Mouse (Mus musculus) intestine, postnatal 0 days (tissue): ENCODE measurements around the gene Dscaml1. TPM values are rescaled to one million over a fixed set of nuclear protein-coding genes. Genes with fewer than 3 reads are reported as not detected.

Experiments used
- ATAC-seq: fragments of 200-750 bp; cut with Nextera tagmentation; 2 replicates; pipeline ENCODE4 v1.8.0; 2017; ENCODE audit warnings: mild to moderate bottlenecking, moderate TSS enrichment, moderate library complexity
- H3K27ac ChIP-seq: fragments of 300-500 bp; sonication (generic); 2 replicates; pipeline ENCODE4 v1.5.1; 2014; ENCODE audit warnings: mild to moderate bottlenecking, low read depth, low read length, moderate library complexity
- H3K27me3 ChIP-seq: fragments of 300-500 bp; sonication (generic); replicated peaks from 2 replicates; pipeline ENCODE4 v1.6.1; 2014; ENCODE audit warnings: low read length, mixed read lengths; ENCODE audit not compliant: control insufficient read depth, insufficient read depth
- H3K36me3 ChIP-seq: fragments of 300-500 bp; sonication (generic); 2 replicates; pipeline ENCODE4 v1.6.1; 2014; ENCODE audit warnings: mild to moderate bottlenecking, moderate library complexity; ENCODE audit not compliant: control insufficient read depth, insufficient read depth
- H3K4me1 ChIP-seq: fragments of 300-500 bp; sonication (generic); replicated peaks from 2 replicates; pipeline ENCODE4 v1.6.1; 2014; ENCODE audit warnings: antibody characterized with exemption, low read length, mixed read lengths; ENCODE audit not compliant: control insufficient read depth, insufficient read depth
- H3K4me2 ChIP-seq: fragments of 300-500 bp; sonication (generic); replicated peaks from 2 replicates; pipeline ENCODE4 v1.6.1; 2014; ENCODE audit warnings: low read depth, mild to moderate bottlenecking, moderate library complexity
- H3K4me3 ChIP-seq: fragments of 300-500 bp; sonication (generic); 2 replicates; pipeline ENCODE4 v1.5.1; 2014; ENCODE audit warnings: low read depth, low read length
- H3K9ac ChIP-seq: fragments of 300-500 bp; sonication (generic); 2 replicates; pipeline ENCODE4 v1.6.1; 2014; ENCODE audit warnings: mild to moderate bottlenecking, low read depth, low read length
- H3K9me3 ChIP-seq: fragments of 300-500 bp; sonication (generic); 2 replicates; pipeline ENCODE4 v1.6.1; 2016; ENCODE audit warnings: mixed run types; ENCODE audit not compliant: control insufficient read depth
- CTCF ChIP-seq: sonication (generic); IDR thresholded peaks from 2 replicates; pipeline ENCODE4 v1.5.1; 2016; ENCODE audit warnings: low read depth, mild to moderate bottlenecking, control low read depth, antibody characterized with exemption, moderate library complexity
- WGBS: fragments of 180-500 bp; shearing (Covaris S2); extraction: QIAGEN DNeasy Blood & Tissue Kit; methylation state at CpG from one replicate; pipeline ENCODE4 v1.1.7; 2014; 5-methylcytosine and 5-hydroxymethylcytosine counted together
- polyA plus RNA-seq: library from polyadenylated mRNA; unstranded; fragments of >200 nt; fragmentation: Nextera tagmentation; extraction: Ambion mirVana; gene quantifications from 2 replicates; pipeline ENCODE4 v1.2.1, GENCODE M21; 2015

Dscaml1 gene
- polyA plus RNA-seq, 1 experiment from 2014 or later: 0.09 TPM

GRCm38 (mm10) chr9:45386698-45387097 lies 39.7 kb upstream of the Dscaml1 start:
- Histone ChIP-seq H3K36me3 (no peaks in the 10 kb centered on the region), H3K9ac (no peak overlapping the region), H3K27me3 (no peaks in the 10 kb centered on the region), H3K4me1 (no peaks in the 10 kb centered on the region), H3K27ac (no peak overlapping the region), H3K4me3 (no peak overlapping the region), H3K9me3 (no peaks in the 10 kb centered on the region), H3K4me2 (no peak overlapping the region)
- no peak for TF ChIP-seq CTCF
- no peak for ATAC-seq
- 77% methylated on average over 5 of the region's 5 CpGs for WGBS

- H3K9me3 ChIP-seq: no peaks in the 10 kb centered on the region
Observed at GRCm38 (mm10) chr9:45388385-45388994, 37.9 kb upstream of the Dscaml1 start.

GRCm38 (mm10) chr9:45389596-45389995 lies 36.8 kb upstream of the Dscaml1 start:
- H3K4me2 ChIP-seq: no peak overlapping the region
- H3K9ac ChIP-seq: no peak overlapping the region

More at GRCm38 (mm10) chr9:45388385-45388994, 37.9 kb upstream of the Dscaml1 start:
- Histone ChIP-seq H3K4me3 (no peak overlapping the region), H3K4me2 (no peak overlapping the region), H3K27me3 (no peaks in the 10 kb centered on the region), H3K9ac (no peak overlapping the region), H3K27ac (no peak overlapping the region), H3K36me3 (no peaks in the 10 kb centered on the region), H3K4me1 (no peaks in the 10 kb centered on the region)
- peak; percentile 60; the same call in 1 of the 2 replicates for ATAC-seq
- TF ChIP-seq CTCF: peak; percentile 99
- 44% methylated on average over 12 of the region's 12 CpGs for WGBS

GRCm38 (mm10) chr9:45391299-45391698 lies 35.1 kb upstream of the Dscaml1 start:
- no peak for ATAC-seq
- H3K4me3 ChIP-seq: no peak overlapping the region
- no peaks in the 10 kb centered on the region for H3K4me1 ChIP-seq
- no peak overlapping the region for H3K9ac ChIP-seq
- WGBS: 63% methylated on average over 7 of the region's 7 CpGs
- H3K27ac ChIP-seq: no peak overlapping the region
- no peaks in the 10 kb centered on the region for H3K27me3 ChIP-seq
- no peaks in the 10 kb centered on the region for H3K36me3 ChIP-seq
- no peak for TF ChIP-seq CTCF
- H3K4me2 ChIP-seq: no peak overlapping the region
- H3K9me3 ChIP-seq: no peaks in the 10 kb centered on the region

More at GRCm38 (mm10) chr9:45389596-45389995, 36.8 kb upstream of the Dscaml1 start:
- no peak for TF ChIP-seq CTCF
- no peaks in the 10 kb centered on the region for H3K9me3 ChIP-seq
- H3K27me3 ChIP-seq: no peaks in the 10 kb centered on the region
- 82% methylated on average over 8 of the region's 8 CpGs for WGBS
- no peak overlapping the region for H3K4me3 ChIP-seq
- no peak for ATAC-seq
- H3K4me1 ChIP-seq: no peaks in the 10 kb centered on the region
- no peak overlapping the region for H3K27ac ChIP-seq
- H3K36me3 ChIP-seq: no peaks in the 10 kb centered on the region

- no peaks in the 10 kb centered on the region for H3K36me3 ChIP-seq
- H3K4me2 ChIP-seq: no peak overlapping the region
- 90% methylated on average over 6 of the region's 6 CpGs for WGBS
- no peak overlapping the region for H3K9ac ChIP-seq
- no peaks in the 10 kb centered on the region for H3K27me3 ChIP-seq
- no peak for ATAC-seq
- TF ChIP-seq CTCF: no peak
- no peak overlapping the region for H3K4me3 ChIP-seq
- H3K27ac ChIP-seq: no peak overlapping the region
- H3K4me1 ChIP-seq: no peaks in the 10 kb centered on the region
- H3K9me3 ChIP-seq: no peaks in the 10 kb centered on the region
Observed at GRCm38 (mm10) chr9:45395218-45395617, 31.2 kb upstream of the Dscaml1 start.

- 57% methylated on average over 3 of the region's 3 CpGs for WGBS
- Histone ChIP-seq H3K36me3 (no peaks in the 10 kb centered on the region), H3K4me3 (no peak overlapping the region), H3K27ac (no peak overlapping the region), H3K27me3 (no peaks in the 10 kb centered on the region), H3K9ac (no peak overlapping the region), H3K4me1 (no peaks in the 10 kb centered on the region), H3K9me3 (no peaks in the 10 kb centered on the region), H3K4me2 (no peak overlapping the region)
- no peak for ATAC-seq
- no peak for TF ChIP-seq CTCF
Observed at GRCm38 (mm10) chr9:45395796-45396195, 30.6 kb upstream of the Dscaml1 start.
